Mouse (Mus musculus) E14TG2a.4 (cell line): ENCODE results near the gene Ptgs2.

Experiments
- H3K27me3 ChIP-seq: 2 replicates; pipeline ENCODE4 v1.6.1; 2014; ENCODE audit warnings: low read length, control low read depth; ENCODE audit not compliant: insufficient read depth
- H3K36me3 ChIP-seq: 2 replicates; pipeline ENCODE4 v1.6.1; 2014; ENCODE audit warnings: low read length, control low read depth; ENCODE audit not compliant: insufficient read depth
- H3K4me1 ChIP-seq: replicated peaks from 2 replicates; pipeline ENCODE4 v1.6.1; 2014; ENCODE audit warnings: low read depth, low read length, control low read depth
- H3K4me3 ChIP-seq: replicated peaks from 2 replicates; pipeline ENCODE4 v1.5.1; 2014; ENCODE audit warnings: mild to moderate bottlenecking, low read length
- H3K9me3 ChIP-seq: 2 replicates; pipeline ENCODE4 v1.6.1; 2014; ENCODE audit warnings: low read length, control low read depth
- CTCF ChIP-seq: conservative IDR thresholded peaks from 2 replicates; pipeline ENCODE4 v1.5.1; 2014; ENCODE audit warnings: low read length
- NANOG ChIP-seq: IDR thresholded peaks from 2 replicates; pipeline ENCODE4 v1.6.1; 2014; ENCODE audit warnings: borderline replicate concordance, low read length, mixed read lengths
- POU5F1 ChIP-seq: IDR thresholded peaks from 2 replicates; pipeline ENCODE4 v1.6.1; 2014; ENCODE audit warnings: low read length, borderline replicate concordance

Gene Ptgs2

DNA sequence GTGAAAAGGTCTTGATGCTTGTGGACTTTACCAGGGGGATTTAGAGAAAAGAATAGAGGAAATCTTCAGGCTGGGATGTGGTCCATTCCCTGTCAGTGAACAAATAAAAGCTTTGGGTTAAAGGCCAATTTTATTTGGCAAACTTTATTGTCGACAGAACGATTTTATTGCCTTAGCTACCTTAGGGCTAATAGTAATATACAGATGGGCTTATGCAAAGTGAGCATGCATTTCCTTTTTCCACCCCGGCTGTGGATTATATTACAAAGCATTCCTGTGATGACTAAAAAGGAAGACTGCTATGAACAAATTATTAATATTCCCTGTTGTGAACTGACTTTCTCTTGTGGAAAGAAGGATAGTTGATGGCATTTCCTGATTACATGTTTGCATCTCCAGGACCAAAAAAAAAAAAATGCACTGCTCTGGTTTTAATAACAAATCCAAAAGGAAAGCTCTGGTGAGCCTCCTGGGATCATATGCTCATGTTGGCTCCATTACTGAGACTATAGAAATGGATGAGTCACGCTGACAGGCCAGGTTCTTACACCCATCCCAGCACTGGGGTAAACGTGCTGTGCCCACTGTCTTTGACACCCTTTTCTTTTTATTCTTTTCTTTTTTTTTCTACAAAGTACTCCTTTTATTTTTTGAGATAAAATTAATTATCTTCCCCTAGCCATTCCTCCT lies 30.9 kb downstream of the Ptgs2 start:
- H3K4me1 ChIP-seq = no peaks in the 10 kb centered on the region
- H3K27me3 ChIP-seq = no peaks in the 10 kb centered on the region
- H3K4me3 ChIP-seq = no peak overlapping the region
- peaks cover 8% of the 10 kb centered on the region; the same call in 1 of the 2 replicates for H3K9me3 ChIP-seq
- no peaks in the 10 kb centered on the region for H3K36me3 ChIP-seq
- TF ChIP-seq CTCF (no peak), NANOG (no peak), POU5F1 (no peak)

DNA sequence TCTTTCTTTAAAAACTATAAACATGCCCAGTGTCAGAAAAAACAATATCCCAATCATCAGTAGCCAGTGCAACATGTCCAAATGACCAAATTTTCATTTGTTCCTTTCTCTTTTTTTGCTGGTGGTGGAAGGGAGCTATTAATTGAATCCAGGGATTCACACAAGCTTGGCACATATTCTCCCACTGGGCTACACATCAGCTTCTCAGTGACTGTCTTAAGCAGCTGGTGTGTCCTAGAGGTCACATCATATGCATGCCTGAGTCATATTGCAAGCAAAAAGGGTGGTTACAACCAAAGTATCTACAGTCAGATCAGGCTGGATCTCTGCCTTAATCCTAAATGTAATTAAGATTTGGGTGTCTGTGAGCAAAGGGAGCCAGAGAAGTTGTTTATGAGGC lies 35.5 kb downstream of the Ptgs2 start:
- H3K36me3 ChIP-seq = no peaks in the 10 kb centered on the region
- TF ChIP-seq POU5F1 (no peak), CTCF (no peak), NANOG (no peak)
- H3K9me3 ChIP-seq = no peaks in the 10 kb centered on the region
- H3K4me3 ChIP-seq = no peak overlapping the region
- H3K27me3 ChIP-seq = no peaks in the 10 kb centered on the region
- H3K4me1 ChIP-seq = no peaks in the 10 kb centered on the region

DNA sequence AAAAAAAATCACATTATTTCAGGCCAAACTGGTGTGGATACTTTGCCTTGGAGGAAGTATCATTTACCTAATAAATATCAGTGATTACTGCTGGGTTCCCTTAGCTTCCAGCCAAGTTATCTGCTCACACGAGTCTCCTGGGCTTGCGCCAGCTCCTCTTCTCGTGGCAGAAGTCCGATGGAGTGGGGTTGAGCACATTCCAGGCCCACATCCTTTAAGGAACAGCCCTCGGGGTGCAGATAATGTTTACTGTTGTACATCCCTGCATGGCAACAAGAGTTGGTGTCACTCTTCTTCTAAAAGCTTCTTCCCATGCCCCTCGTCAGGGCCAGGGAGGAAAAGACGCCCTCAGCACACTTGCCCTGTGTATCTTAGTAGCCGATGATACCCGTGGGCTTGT lies 39.9 kb downstream of the Ptgs2 start:
- Histone ChIP-seq H3K36me3 (no peaks in the 10 kb centered on the region), H3K4me3 (no peak overlapping the region), H3K9me3 (no peaks in the 10 kb centered on the region), H3K4me1 (no peaks in the 10 kb centered on the region), H3K27me3 (no peaks in the 10 kb centered on the region)
- TF ChIP-seq CTCF = no peak
- TF ChIP-seq NANOG = no peak
- no peak for TF ChIP-seq POU5F1

DNA sequence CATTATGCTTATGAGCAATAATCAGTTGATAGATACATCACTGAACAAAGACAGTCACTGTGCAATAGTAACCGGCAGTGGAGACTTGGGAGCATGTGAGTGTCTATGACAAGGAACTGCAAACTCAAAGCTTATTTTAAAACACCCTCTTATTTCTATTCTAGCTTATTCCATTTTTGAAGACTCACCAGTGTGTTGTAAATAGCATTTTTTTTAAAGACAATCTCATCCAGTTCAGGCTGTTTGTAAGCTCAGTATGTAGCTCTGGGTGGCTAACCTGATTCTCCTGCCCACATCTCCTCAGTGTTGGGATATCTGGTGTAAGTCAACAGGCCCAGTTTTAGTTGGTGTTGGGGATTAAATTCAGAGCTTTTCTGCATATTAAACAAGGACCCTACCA lies 42.1 kb downstream of the Ptgs2 start:
- Histone ChIP-seq H3K27me3 (no peaks in the 10 kb centered on the region), H3K4me3 (no peak overlapping the region), H3K4me1 (no peaks in the 10 kb centered on the region), H3K9me3 (no peaks in the 10 kb centered on the region), H3K36me3 (no peaks in the 10 kb centered on the region)
- TF ChIP-seq POU5F1 (no peak), CTCF (no peak)

DNA sequence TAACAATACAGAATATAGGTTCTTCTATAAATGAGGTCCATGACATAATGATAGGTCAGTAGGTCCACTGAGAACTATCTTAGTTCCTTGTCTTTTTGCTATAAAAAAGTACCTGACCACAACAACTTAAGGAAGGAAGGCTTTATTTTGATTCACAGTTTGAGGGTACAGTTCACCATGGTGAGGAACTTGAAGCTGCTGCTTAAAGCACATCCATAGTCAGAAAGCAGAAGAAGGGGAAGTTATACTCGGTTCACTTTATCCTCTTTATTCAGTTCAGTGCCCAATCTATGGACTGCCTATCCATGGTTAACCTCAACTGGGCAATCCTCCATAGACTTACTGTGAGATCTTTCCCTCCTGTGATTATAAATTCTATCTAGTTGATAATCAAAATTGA lies 43.7 kb downstream of the Ptgs2 start:
- Histone ChIP-seq H3K9me3 (no peaks in the 10 kb centered on the region), H3K4me3 (no peak overlapping the region), H3K27me3 (no peaks in the 10 kb centered on the region), H3K36me3 (no peaks in the 10 kb centered on the region), H3K4me1 (no peaks in the 10 kb centered on the region)
- no peak for TF ChIP-seq POU5F1
- TF ChIP-seq NANOG = no peak
- no peak for TF ChIP-seq CTCF

DNA sequence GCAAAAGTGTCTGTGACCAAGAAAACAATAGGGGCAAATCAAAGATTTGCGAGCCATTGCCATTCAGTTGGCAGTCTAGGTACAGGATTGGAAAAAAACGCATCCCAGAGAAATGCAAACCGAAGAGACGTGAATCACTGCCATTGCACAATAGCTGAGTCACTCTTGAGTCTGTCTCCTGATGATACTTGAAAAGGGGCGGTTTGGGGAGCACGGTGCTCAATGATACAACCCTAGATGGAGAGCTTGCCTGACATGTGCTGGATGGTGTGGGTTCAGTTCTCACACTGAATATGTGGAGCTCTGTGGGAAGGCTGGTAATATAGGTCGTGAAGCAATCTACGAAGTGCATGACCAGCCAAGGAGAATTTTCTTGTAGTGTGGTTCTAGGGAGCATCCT lies 45.2 kb downstream of the Ptgs2 start:
- no peaks in the 10 kb centered on the region for H3K9me3 ChIP-seq
- TF ChIP-seq NANOG = no peak
- no peak for TF ChIP-seq CTCF
- TF ChIP-seq POU5F1 = no peak
- no peaks in the 10 kb centered on the region for H3K4me1 ChIP-seq
- H3K27me3 ChIP-seq = no peaks in the 10 kb centered on the region
- no peaks in the 10 kb centered on the region for H3K36me3 ChIP-seq
- no peak overlapping the region for H3K4me3 ChIP-seq

DNA sequence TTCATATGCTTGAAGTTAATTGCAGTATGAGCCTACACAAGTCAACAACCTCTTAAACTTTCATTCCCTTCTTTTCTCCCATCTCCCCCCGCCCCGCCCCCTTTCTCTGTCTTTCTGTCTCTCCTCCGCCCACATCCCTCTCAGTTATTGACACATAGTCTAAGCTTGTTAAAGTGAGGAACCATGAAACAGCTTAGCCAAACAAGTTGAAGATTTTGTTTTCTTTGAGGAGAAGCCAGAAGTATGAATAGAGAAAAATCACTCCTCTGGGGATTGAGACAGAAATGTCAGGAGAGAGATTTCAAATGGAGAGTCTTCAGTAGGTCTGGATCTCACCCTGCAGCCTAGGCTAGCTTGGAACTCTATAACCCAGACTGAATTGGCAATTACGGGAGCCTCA lies 47.4 kb downstream of the Ptgs2 start:
- Histone ChIP-seq H3K4me3 (no peak overlapping the region), H3K4me1 (no peaks in the 10 kb centered on the region), H3K27me3 (no peaks in the 10 kb centered on the region), H3K9me3 (no peaks in the 10 kb centered on the region), H3K36me3 (no peaks in the 10 kb centered on the region)
- no peak for TF ChIP-seq POU5F1
- no peak for TF ChIP-seq CTCF

DNA sequence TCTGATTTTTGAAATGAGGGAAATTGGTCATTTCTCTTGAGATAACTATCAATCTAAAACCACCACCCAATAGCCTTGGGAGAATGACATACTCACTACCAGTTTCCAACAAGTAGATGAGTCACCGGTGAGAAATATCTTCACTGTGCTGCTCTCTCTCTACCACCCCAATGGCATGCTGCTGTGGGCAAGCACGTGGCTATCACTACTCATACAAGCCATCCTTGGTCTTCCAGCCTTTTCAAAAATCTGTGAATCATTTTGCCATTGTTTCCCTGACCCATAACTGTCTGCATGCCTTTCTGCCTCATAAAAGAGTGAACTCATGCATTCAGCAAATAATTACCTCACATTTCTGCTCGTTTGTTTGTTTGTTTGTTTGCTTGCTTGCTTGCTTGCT lies 51.6 kb downstream of the Ptgs2 start:
- no peaks in the 10 kb centered on the region for H3K4me1 ChIP-seq
- H3K36me3 ChIP-seq = no peaks in the 10 kb centered on the region
- no peaks in the 10 kb centered on the region for H3K9me3 ChIP-seq
- TF ChIP-seq POU5F1 (no peak), CTCF (no peak), NANOG (no peak)
- H3K4me3 ChIP-seq = no peak overlapping the region
- no peaks in the 10 kb centered on the region for H3K27me3 ChIP-seq
